Mouse (Mus musculus) hindbrain, embryonic 12.5 days (tissue): Measurements from ENCODE around the gene Fam228a. TPM values are rescaled to one million over a fixed set of nuclear protein-coding genes. Genes with fewer than 3 reads are reported as not detected.
"Not testable (repeated sequence)": the region's sequence is repeated elsewhere in the genome, so short reads cannot be mapped to it uniquely, and the experiment has no call there.

ENCODE experiments used
- ATAC-seq: fragments of 200-750 bp; cut with Nextera tagmentation; 2 replicates; pipeline ENCODE4 v1.8.0; 2017; ENCODE audit warnings: moderate TSS enrichment; ENCODE audit not compliant: low FRiP score
- H3K27ac ChIP-seq: fragments of 300-500 bp; sonication (generic); 2 replicates; pipeline ENCODE4 v1.5.1; 2016; ENCODE audit warnings: mild to moderate bottlenecking
- H3K27me3 ChIP-seq: fragments of 300-500 bp; sonication (generic); 2 replicates; pipeline ENCODE4 v1.6.1; 2016; ENCODE audit warnings: mild to moderate bottlenecking
- H3K36me3 ChIP-seq: fragments of 300-500 bp; sonication (generic); 2 replicates; pipeline ENCODE4 v1.6.1; 2016; ENCODE audit warnings: mild to moderate bottlenecking
- H3K4me1 ChIP-seq: fragments of 300-500 bp; sonication (generic); 2 replicates; pipeline ENCODE4 v1.6.1; 2016
- H3K4me2 ChIP-seq: fragments of 300-500 bp; sonication (generic); replicated peaks from 2 replicates; pipeline ENCODE4 v1.6.1; 2016; ENCODE audit warnings: mild to moderate bottlenecking
- H3K4me3 ChIP-seq: fragments of 300-500 bp; sonication (generic); 2 replicates; pipeline ENCODE4 v1.5.1; 2016; ENCODE audit warnings: mild to moderate bottlenecking
- H3K9ac ChIP-seq: fragments of 300-500 bp; sonication (generic); 2 replicates; pipeline ENCODE4 v1.6.1; 2016; ENCODE audit warnings: mild to moderate bottlenecking, moderate library complexity
- H3K9me3 ChIP-seq: fragments of 300-500 bp; sonication (generic); replicated peaks from 2 replicates; pipeline ENCODE4 v1.6.1; 2016; ENCODE audit warnings: mild to moderate bottlenecking
- WGBS: fragments of 180-500 bp; shearing (Covaris S2); methylation state at CpG from one replicate; pipeline ENCODE4 v1.1.7; 2016; 5-methylcytosine and 5-hydroxymethylcytosine counted together
- polyA plus RNA-seq: library from polyadenylated mRNA; unstranded; fragments of >200 nt; fragmentation: Nextera tagmentation; extraction: Ambion mirVana; gene quantifications from 2 replicates; pipeline ENCODE4 v1.2.1, GENCODE M21; 2016

Gene Fam228a
- polyA plus RNA-seq, 1 experiment from 2014 or later, result 0.35 TPM

DNA sequence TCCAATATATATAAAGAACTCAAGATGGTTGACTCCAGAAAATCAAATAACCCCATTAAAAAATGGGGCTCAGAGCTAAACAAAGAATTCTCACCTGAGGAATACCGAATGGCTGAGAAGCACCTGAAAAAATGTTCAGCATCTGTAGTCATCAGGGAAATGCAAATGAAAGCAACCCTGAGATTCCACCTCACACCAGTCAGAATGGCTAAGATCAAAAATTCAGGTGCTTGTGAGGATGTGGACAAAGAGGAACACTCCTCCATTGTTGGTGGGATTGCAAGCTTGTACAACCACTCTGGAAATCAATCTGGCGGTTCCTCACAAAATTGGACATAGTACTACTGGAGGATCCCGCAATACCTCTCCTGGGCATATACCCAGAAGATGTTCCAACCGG, 16.2 kb upstream of the Fam228a start:
- H3K36me3 ChIP-seq, H3K9me3 ChIP-seq, H3K27me3 ChIP-seq, H3K4me2 ChIP-seq, H3K27ac ChIP-seq, H3K4me1 ChIP-seq, H3K4me3 ChIP-seq, H3K9ac ChIP-seq, ATAC-seq: not testable (repeated sequence)
- WGBS, result 91% methylated on average over 4 of the region's 4 CpGs

DNA sequence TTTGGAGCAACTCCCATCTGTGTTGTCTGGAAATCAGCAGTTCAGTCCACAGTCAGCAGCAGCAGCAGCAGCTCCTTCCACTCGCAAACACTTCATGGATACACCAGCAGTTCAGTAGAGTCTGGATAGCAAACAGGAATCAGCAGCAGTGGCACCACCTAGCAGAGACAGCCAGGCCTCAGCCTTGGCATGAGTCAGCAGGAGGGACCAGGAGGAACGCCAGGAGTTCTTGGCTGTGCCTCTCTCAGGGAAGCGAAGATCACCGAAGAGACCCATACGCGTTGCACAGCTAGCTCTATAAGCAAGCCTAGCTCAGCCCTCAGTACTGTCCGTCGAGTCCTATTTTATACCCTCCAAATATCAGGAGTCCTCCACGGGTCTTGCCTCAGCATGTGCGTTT, 6.3 kb upstream of the Fam228a start:
- Histone ChIP-seq H3K27ac (no peak overlapping the region), H3K9ac (no peak overlapping the region), H3K36me3 (no peaks in the 10 kb centered on the region), H3K4me3 (no peak overlapping the region), H3K4me2 (no peak overlapping the region), H3K4me1 (no peaks in the 10 kb centered on the region), H3K9me3 (no peaks in the 10 kb centered on the region), H3K27me3 (no peaks in the 10 kb centered on the region)
- no peak for ATAC-seq
- WGBS, result 90% methylated on average over 10 of the region's 10 CpGs

DNA sequence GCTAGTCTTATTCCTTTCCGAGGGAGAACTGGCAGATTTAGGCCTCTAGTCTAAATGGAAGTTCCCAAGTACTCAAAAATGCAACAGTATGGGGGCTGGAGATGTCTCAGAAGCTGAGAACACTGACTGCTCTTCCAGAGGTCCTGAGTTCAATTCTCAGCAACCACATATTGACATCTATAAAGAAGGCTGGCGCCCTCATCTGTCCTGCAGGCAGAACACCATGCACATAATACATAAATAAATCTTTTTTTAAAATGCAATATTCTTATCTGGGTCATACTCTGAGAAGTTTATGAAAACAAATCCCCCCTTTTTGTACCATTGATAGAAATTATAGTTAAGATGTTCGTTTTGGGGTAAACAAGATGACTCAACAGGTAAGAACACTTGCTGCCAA, 4.0 kb upstream of the Fam228a start:
- ATAC-seq, result no peak
- H3K4me2 ChIP-seq, result no peak overlapping the region
- WGBS, result 86% methylated on average over 3 of the region's 3 CpGs
- H3K36me3 ChIP-seq, result no peaks in the 10 kb centered on the region
- no peaks in the 10 kb centered on the region for H3K9me3 ChIP-seq
- no peak overlapping the region for H3K4me3 ChIP-seq
- no peaks in the 10 kb centered on the region for H3K27me3 ChIP-seq
- no peaks in the 10 kb centered on the region for H3K4me1 ChIP-seq
- H3K9ac ChIP-seq, result no peak overlapping the region
- H3K27ac ChIP-seq, result no peak overlapping the region

DNA sequence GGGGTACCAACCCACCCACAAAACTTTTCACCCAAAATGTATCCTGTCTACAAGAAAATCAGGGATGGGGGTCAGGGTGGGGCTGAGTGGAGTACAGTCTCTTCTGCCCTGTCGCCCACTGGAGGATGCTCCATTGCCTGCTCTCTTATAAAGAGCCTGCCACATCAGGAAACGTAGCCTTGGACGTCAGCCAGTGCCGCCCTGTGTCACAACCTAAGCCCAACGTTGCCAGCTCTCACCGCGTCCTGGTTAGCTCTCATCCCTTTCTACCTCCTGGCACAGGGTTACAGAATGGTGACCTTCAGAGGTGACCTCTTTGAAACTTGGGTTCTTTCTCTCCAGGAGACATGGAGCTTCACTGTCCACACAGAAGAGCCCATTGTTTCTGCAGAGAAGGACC, 2.6 kb upstream of the Fam228a start:
- no peaks in the 10 kb centered on the region for H3K36me3 ChIP-seq
- no peaks in the 10 kb centered on the region for H3K27me3 ChIP-seq
- no peak overlapping the region for H3K27ac ChIP-seq
- H3K4me1 ChIP-seq, result no peaks in the 10 kb centered on the region
- no peak overlapping the region for H3K4me3 ChIP-seq
- ATAC-seq, result no peak
- no peak overlapping the region for H3K9ac ChIP-seq
- no peaks in the 10 kb centered on the region for H3K9me3 ChIP-seq
- WGBS, result 78% methylated on average over 7 of the region's 7 CpGs
- H3K4me2 ChIP-seq, result no peak overlapping the region

DNA sequence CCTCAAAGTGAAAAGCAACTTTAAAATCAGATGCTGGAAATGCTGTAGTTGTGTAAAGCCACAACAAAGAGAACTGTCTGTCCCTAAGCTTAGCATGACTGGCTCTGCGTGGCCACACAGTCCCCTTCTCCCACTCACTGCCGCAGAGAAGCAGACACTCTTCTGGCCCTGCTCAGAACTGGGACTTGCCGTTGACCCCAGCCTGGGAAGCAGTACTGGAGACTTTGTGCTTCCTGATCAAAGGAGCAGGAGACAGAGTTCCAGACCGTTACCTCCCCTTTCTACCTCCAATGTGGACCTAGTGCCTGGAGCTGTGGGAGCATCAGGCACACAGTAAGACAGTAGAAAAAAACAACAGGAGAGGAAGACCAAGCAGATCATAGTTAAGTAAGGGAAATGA, 5.9 kb downstream of the Fam228a start:
- no peak for ATAC-seq
- Histone ChIP-seq H3K4me1 (no peaks in the 10 kb centered on the region), H3K4me3 (no peak overlapping the region), H3K9ac (no peak overlapping the region), H3K27me3 (no peaks in the 10 kb centered on the region), H3K9me3 (no peaks in the 10 kb centered on the region), H3K36me3 (no peaks in the 10 kb centered on the region), H3K27ac (no peak overlapping the region), H3K4me2 (no peak overlapping the region)
- WGBS, result 70% methylated on average over 4 of the region's 4 CpGs

DNA sequence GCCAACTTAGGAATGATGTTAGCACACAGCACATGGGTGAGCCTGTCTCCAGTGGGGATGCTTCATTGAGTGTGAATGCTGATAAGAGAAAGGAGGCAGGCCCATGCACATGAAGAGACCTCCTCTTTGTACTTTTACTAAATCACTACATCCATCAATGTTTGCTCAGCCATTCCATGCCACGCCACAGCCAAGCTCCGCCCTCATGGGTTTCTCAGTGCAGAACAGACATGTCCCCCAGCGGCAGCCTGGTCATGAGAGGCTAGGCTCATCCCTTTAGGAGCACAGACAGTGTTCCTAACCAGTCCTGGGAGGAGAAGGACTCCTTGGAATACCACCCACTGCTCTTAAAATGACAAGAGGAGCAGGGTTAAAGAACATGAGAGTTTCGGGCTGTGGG, 6.6 kb downstream of the Fam228a start:
- no peak overlapping the region for H3K27ac ChIP-seq
- H3K4me1 ChIP-seq, result no peaks in the 10 kb centered on the region
- H3K27me3 ChIP-seq, result no peaks in the 10 kb centered on the region
- ATAC-seq, result no peak
- H3K36me3 ChIP-seq, result no peaks in the 10 kb centered on the region
- H3K4me3 ChIP-seq, result no peak overlapping the region
- H3K4me2 ChIP-seq, result no peak overlapping the region
- no peaks in the 10 kb centered on the region for H3K9me3 ChIP-seq
- H3K9ac ChIP-seq, result no peak overlapping the region
- WGBS, result 69% methylated on average over 4 of the region's 4 CpGs

DNA sequence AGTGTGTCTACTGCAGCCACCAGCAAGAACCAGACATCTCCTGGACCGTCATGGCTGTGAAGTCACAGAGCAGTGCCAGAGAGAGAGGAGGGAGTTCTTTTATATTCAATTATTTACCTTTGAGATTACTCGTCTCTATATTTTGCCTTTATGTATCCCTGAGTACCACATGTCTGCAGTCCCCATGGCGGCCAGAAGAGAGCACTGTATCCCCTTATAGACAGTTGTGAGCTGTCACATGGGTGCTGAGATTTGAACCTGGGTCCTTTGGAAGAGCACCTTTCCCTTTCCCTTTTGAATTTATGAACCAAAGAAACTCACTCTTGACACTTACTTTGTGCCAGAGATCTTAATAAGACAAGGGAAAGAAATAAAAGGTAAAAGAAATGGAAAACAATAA, 9.1 kb downstream of the Fam228a start:
- WGBS, result 85% methylated on average over 3 of the region's 3 CpGs

DNA sequence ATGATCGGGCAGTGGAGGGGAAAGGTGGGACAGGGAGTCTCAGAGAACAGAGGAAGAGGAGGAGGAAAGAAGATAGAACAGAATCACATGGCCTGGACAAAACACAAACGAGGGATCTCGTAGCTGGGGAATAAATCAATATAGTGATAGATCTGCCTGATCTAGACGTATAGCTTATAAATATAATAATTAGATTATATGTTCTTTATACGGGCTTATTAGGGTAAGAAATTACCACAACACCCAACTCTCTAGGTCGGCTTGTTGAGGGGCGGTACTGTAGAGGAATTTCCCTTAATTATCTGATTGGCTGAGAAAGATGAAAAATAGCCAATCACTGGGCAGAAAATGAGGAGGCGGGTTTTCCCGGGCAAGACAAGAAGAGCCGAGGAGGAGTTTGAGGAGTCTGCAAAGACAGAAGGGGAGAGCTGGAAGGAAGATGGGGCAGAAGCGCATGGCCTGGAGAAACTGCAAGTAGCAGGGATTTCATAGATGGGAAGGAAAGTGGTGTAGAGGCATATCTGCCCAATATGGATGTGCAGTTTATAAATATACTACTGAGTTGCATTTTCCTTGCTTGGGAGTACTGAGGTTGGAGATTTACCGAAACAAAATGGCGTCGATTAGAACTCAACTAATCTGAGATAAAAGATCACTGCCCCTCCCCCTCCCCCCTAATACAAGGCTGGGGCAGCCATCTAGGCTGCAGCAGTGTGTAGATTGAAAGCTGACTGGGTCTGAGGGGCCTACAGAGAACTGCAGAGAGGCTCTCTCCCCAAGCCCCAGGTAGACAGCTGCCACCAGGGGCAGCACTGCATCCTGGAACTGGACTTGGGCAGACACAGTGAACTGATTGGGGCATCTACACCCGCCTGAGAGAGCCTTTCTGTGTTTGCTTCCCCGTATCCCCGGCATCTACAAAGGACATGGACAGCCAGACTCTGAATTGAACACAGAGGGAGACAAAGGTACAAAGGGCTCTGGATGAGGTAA, 18.2 kb downstream of the Fam228a start:
- Histone ChIP-seq H3K4me3 (no peak overlapping the region), H3K4me1 (0 out of 2 replicates have a peak, but pooled peaks cover 3% of the 10 kb centered on the region), H3K27me3 (no peaks in the 10 kb centered on the region), H3K9me3 (no peaks in the 10 kb centered on the region), H3K36me3 (no peaks in the 10 kb centered on the region), H3K4me2 (no peak overlapping the region), H3K27ac (no peak overlapping the region), H3K9ac (no peak overlapping the region)
- WGBS, result 75% methylated on average over 17 of the region's 17 CpGs
- no peak for ATAC-seq

More for the DNA sequence above, 9.1 kb downstream of the Fam228a start:
- no peak overlapping the region for H3K9ac ChIP-seq
- no peaks in the 10 kb centered on the region for H3K4me1 ChIP-seq
- H3K27ac ChIP-seq, result no peak overlapping the region
- H3K9me3 ChIP-seq, result no peaks in the 10 kb centered on the region
- ATAC-seq, result no peak
- H3K4me2 ChIP-seq, result no peak overlapping the region
- H3K4me3 ChIP-seq, result no peak overlapping the region
- H3K27me3 ChIP-seq, result no peaks in the 10 kb centered on the region
- no peaks in the 10 kb centered on the region for H3K36me3 ChIP-seq

DNA sequence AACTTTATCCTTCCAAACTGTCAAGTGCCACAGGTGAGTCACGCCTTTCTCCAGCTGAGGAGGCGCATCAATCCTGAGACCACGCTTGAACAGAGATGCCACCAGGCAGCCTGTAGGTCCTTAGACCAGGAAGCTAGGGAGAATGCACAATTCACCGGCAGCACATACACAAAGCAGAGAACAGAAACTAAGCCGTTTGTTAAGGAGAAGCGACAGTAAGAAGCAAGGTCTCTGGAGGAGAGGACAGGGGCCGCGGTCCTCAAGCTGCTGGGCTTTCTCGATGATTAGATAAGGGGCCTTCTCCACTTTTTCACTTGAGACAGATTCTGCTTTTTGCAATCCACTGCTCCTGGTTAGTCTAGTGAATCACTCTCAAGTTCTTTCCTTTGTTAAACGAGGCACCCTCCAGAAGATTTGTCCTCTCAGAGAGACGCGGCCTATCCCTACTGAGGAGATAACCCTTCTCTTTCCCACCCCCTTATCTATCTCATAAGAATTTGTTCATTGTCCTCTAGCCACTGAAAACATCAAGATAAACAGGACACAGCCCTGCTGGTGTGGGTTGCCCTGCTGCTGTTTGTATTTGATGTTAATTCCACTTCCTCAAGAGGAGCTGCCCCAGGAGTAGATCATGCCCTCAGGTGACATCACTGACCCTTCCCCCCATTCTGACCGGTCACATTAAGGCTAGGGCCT, 19.0 kb downstream of the Fam228a start:
- no peak for ATAC-seq
- 0 out of 2 replicates have a peak, but pooled peaks cover 3% of the 10 kb centered on the region for H3K4me1 ChIP-seq
- no peak overlapping the region for H3K27ac ChIP-seq
- no peaks in the 10 kb centered on the region for H3K36me3 ChIP-seq
- H3K9ac ChIP-seq, result no peak overlapping the region
- 89% methylated on average over 13 of the region's 13 CpGs for WGBS
- H3K4me3 ChIP-seq, result no peak overlapping the region
- no peaks in the 10 kb centered on the region for H3K9me3 ChIP-seq
- no peaks in the 10 kb centered on the region for H3K27me3 ChIP-seq
- H3K4me2 ChIP-seq, result no peak overlapping the region

DNA sequence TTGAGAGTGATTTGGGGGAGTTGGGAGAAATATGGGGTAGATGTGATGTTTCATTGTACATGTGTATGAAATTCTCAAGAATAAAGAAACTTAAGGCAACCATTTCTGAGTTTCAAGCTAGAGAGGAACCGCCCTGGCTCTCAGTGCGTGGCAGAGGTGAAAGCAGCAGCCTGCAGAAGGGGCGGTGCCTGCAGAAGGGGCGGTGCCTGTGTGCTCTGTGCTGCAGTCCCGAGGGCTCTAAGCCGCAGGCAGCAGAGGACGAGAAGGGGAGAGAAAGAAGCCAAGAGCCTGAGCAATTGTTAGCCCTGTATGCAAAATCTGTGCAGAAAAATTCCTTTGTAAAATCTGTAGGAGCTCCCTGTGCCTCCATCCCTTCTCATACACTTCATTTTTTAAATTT, 20.8 kb downstream of the Fam228a start:
- H3K9me3 ChIP-seq, result no peaks in the 10 kb centered on the region
- no peak overlapping the region for H3K4me3 ChIP-seq
- H3K36me3 ChIP-seq, result peaks cover 4% of the 10 kb centered on the region; the same call in 1 of the 2 replicates
- no peaks in the 10 kb centered on the region for H3K27me3 ChIP-seq
- no peak overlapping the region; the same call in 1 of the 2 replicates for H3K4me2 ChIP-seq
- WGBS, result 9% methylated on average over 7 of the region's 7 CpGs
- H3K4me1 ChIP-seq, result 0 out of 2 replicates have a peak, but pooled peaks cover 3% of the 10 kb centered on the region
- peak; percentile 69; the same call in 1 of the 2 replicates for ATAC-seq
- no peak overlapping the region for H3K27ac ChIP-seq
- no peak overlapping the region for H3K9ac ChIP-seq

DNA sequence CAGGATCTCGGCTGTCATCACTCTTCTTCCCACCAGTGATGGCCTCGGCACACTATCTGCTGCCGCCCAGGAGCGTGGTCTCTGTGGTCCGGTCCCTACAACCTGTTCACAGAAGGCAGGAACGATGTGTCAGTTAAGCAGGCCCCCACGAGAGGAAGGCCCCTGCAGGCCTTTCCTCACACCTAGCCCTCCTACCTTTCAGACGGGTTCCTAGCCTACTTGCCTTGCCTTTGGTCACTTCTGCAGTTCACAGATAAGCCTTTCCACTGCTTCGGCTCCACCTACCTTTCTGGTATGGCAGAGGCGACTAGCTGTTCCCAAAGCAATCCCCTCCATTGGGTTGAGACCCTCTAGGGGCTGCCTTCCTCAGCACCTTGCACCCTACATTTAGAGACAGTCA, 22.6 kb downstream of the Fam228a start:
- H3K9ac ChIP-seq, result no peak overlapping the region
- H3K4me2 ChIP-seq, result no peak overlapping the region
- no peak overlapping the region for H3K27ac ChIP-seq
- H3K4me1 ChIP-seq, result 0 out of 2 replicates have a peak, but pooled peaks cover 3% of the 10 kb centered on the region
- H3K27me3 ChIP-seq, result no peaks in the 10 kb centered on the region
- no peak overlapping the region for H3K4me3 ChIP-seq
- ATAC-seq, result no peak
- 75% methylated on average over 10 of the region's 10 CpGs for WGBS
- peaks cover 10% of the 10 kb centered on the region for H3K36me3 ChIP-seq
- no peaks in the 10 kb centered on the region for H3K9me3 ChIP-seq

DNA sequence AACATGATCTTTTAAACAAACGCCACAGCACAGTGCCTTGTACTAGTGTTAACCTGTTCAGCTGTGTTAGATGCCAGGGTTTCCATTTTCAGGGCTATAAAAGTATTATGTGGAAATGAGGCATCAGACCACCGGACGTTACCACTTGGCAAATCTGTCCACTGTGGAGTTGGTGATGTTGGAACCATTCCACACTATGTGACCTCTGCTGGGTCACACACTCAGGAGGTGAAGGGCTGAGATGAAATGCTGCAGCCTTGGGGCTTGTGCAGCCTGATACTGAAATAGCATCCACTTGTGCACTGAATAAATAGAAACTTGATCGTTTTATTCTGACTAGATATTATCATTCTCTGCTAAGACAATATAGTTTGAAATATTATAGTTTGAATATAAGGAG, 24.9 kb downstream of the Fam228a start:
- WGBS, result 88% methylated on average over 4 of the region's 4 CpGs
- Histone ChIP-seq H3K4me2 (no peak overlapping the region), H3K4me1 (0 out of 2 replicates have a peak, but pooled peaks cover 3% of the 10 kb centered on the region), H3K9me3 (no peaks in the 10 kb centered on the region), H3K4me3 (no peak overlapping the region), H3K27ac (no peak overlapping the region), H3K36me3 (peaks cover 23% of the 10 kb centered on the region), H3K9ac (no peak overlapping the region), H3K27me3 (no peaks in the 10 kb centered on the region)
- ATAC-seq, result no peak
